Mouse (Mus musculus) cerebellum, adult (tissue): ENCODE data around the gene Grik1.

Experiments used
- ATAC-seq: cut with Nextera tagmentation; 2 replicates; pipeline ENCODE4 v1.9.2; 2017; ENCODE audit warnings: mild to moderate bottlenecking, moderate library complexity, mixed read lengths; ENCODE audit not compliant: insufficient number of reproducible peaks, low FRiP score, low TSS enrichment

Grik1 gene

DNA sequence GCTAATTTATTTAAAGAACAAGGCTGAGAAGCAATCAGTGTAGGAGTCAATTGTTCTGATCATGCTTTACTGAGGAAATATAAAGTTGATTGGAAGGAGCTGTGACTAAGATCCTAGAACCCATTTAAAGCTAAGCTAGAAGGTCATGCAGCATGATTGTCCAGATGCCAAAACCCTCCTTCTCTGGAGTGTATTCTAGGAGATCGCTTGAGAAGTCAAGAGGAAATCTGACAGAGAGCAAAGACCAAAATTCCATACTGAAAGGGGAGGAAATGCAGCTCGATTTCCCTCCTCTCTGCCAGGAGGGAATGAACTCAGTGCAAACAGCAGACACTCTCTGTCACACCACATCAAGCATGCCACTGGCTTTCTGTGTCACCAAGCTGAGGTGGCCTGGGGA is 378.9 kb downstream of the Grik1 start:
- no peak for ATAC-seq

DNA sequence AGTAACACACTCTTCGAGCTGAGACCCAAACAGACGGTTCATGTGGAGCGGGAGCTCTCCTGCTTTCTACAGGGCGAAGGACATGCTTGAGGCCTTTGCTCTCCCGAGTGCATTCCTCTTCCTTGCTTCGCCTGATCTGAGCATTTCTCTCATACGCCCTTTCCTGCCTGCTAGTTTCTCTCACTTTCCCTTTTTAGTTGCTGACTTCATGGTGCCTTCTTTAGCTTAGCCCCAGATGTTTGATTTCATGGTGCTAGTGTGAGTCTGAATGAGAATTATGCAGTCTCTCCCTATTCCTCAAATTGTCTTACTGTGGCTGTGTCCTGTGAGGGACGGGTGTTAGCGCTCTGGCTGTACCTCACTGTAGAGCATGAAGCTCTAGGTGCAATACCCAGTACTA is 388.0 kb downstream of the Grik1 start:
- ATAC-seq = no peak

DNA sequence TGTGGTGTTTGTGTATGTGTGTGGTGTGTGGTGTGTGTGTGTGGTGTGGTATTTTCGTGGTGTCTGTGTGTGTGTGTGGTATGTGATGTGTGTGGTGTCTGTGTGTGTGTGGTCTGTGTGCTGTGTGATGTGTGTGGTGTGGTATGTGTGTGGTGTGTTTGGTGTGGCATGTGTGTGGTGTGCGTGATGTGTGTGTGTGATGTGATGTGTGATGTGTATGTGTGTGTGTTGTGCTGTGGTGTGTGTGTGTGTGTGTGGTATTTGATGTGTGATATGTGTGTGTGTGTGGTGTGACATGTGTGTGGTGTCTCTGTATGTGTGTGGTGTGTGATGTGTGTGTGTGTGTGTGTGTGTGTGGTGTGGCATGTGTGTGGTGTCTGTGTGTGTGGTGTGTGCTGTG is 388.9 kb downstream of the Grik1 start:
- no peak for ATAC-seq

DNA sequence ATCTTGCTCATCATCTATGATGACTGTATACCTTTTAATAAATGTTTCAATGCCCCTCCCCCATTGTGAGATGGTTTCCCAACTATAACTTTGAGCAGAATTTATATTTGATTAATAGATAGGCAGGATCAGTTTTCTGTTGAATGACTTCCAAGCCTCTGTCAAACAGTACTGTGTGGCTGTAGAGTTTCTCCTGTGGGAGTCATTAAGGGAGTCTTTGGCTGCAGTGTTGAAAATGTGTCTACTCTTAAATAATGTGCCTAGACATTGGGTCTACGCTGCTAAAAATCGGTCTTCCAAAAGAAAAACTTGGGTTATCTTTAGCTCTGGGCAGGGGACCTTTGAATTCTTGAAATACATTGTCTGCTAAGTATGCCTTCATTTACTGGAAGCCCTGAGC is 414.1 kb downstream of the Grik1 start:
- no peak for ATAC-seq

DNA sequence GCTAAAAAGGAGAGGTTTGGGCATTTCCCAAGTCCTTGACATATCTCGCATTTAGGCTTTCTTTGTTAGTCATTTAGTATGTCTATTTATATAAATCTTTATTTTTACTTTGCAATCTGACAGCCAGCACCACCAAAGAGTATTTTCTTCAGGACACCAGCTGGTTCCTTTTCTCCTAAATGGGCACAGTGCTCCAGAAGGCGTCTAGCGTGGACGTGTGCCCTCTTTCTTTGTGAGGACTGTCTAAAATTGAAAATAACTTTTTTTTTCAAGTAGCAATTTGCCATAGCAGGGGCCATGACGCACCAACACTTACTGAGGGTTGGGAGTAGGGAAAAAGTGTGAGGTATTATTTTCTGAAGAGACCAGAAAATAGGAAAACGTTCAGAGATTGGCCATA is 425.5 kb downstream of the Grik1 start:
- no peak for ATAC-seq

DNA sequence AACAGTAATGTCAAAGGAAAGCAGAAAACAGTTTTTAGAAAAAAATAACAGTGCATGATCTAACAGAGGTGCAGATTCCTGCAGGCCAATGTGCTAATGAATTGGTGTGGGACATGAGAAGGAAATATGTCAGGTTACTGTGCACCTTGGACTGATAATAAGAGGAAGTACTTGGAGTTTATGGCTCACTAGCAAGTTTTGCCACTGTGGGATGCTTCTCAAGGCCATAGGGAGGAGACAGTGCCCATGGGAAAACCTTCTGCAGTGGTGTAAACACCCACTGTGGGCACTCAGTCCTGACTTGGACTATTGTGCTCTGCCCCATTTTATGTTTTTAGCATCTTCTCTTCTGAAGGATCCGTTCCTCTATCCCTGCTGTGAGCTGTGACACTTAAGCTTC is 428.3 kb downstream of the Grik1 start:
- no peak for ATAC-seq

DNA sequence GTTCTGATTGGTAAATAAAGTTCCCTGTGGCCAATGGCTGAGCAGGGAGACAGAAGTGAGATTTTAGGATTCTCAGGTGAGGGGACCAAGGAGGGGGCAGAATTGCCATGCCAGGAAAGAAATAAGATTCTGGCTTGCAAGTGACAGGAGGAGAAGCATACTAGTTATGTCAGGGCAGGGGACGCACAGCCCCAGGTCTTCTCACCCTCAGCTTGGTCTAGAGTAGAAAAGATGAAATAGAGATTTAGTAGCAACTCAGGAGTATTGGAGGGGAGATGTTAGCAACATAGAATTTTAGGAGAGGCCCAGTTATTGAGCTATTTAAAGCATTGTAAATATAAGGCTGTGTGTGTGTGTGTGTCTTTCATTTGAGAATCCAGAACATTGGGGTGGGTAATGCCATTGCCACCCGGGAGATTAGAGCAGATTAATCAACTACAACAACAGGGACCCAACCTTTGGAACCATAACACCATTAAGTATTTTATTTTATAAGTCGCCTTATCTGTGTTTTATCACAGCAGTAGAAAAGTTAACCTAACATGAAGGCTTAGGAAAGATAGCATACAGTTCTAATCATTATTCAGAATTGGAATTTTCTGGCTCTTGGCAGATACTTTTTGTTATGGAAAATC is 436.5 kb downstream of the Grik1 start:
- ATAC-seq = no peak

DNA sequence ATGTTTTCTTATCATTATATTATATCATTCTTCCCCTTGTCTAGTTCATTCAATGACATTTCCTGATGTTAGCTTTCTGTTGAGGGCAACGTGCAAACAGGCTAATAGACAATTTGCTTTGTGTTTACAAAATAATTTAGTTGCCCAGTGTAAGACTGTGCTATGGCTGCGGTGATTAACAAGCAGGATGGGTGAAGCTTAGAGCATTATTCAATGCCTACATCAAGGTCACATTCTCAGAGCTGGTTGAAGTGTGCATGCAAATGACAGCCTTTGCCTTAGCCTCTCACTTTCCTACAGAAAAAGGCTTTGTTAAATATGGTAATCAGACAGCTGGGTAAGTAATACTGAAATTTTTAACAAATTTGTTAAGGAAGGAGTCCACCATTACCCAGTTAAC is 438.5 kb downstream of the Grik1 start:
- no peak for ATAC-seq

DNA sequence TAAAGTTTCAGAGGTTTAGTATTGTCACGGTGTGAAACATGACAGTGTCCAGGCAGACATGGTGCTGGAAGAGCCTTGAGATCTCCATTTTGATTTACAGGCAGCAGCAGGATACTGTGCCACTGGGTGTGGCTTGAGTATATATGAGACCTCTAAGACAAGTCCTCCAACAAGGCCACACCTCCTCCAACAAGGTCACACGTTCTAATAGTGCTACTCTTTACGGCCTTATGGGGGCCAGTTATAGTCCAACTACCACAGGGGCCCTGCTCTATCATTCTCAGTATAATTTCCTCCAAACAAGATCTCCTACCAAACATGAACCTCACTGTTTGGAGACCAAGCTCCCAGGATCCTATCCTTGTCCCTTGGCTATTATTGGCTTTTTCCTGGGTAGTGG is 441.3 kb downstream of the Grik1 start:
- no peak for ATAC-seq
